Mouse (Mus musculus): Measurements from ENCODE around the gene Cacna1e.

DNA sequence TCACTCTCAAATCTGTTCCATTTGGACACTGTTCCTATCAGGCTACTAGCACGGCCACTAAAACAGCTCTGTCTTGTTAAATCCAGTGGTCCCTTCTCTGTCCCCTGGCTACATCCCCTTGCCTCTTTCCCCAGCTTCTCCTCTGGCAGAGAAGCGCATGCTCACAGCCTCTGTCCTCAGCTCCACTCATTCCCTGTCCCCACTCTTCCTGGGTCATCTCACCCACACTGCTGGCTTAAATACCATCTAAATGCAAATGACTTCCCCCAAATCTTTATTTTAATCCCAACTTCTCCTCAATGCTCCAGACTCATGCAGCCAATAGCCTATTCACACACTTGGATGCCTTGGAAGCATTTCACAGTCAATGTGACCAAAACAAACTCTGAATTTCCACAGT lies 407.6 kb downstream of the Cacna1e start:
- TF ChIP-seq CTCF (IDR thresholded peaks at IDR 0.05 in 2 of 3, conservative IDR thresholded peaks at IDR 0.05 in 1 of 3; ENCODE audit: control insufficient read depth in 1 of 3, insufficient read depth in 1 of 3, low read depth in 2 of 3, low read length in 3 of 3, poor library complexity in 1 of 3, severe bottlenecking in 1 of 3) (no peak), ZKSCAN1 (IDR thresholded peaks at IDR 0.05; ENCODE audit: low read depth, low read length) (no peak), TCF12 (IDR thresholded peaks at IDR 0.05; ENCODE audit: low read depth, low read length) (no peak), E2F4 (IDR thresholded peaks at IDR 0.05; ENCODE audit: borderline replicate concordance, low read depth, low read length) (no peak), ZMIZ1 (IDR thresholded peaks at IDR 0.05; ENCODE audit: low read depth, low read length) (no peak), ZNF384 (IDR thresholded peaks at IDR 0.05; ENCODE audit: low read depth, low read length) (no peak), RAD21 (IDR thresholded peaks at IDR 0.05; ENCODE audit: low read depth, low read length) (no peak), ZC3H11A (IDR thresholded peaks at IDR 0.05; ENCODE audit: low read depth, low read length) (no peak), USF2 (IDR thresholded peaks at IDR 0.05; ENCODE audit: borderline replicate concordance in 1 of 2, insufficient read depth in 1 of 2, low read depth in 1 of 2, low read length in 2 of 2) (no peak), EP300 (IDR thresholded peaks at IDR 0.05; ENCODE audit: low read depth in 1 of 2, low read length in 2 of 2) (no peak)
